Mouse (Mus musculus) heart, embryonic 15.5 days (tissue): Measurements from ENCODE around the gene Gm5416. TPM values are rescaled to one million over a fixed set of nuclear protein-coding genes. Genes with fewer than 3 reads are reported as not detected.
"Not testable (repeated sequence)": the region's sequence is repeated elsewhere in the genome, so short reads cannot be mapped to it uniquely, and the experiment has no call there.

Source experiments
- ATAC-seq: fragments of 200-750 bp; cut with Nextera tagmentation; replicated peaks from 2 replicates; pipeline ENCODE4 v1.8.0; 2017; ENCODE audit warnings: low read depth, moderate TSS enrichment; ENCODE audit not compliant: insufficient number of reproducible peaks, insufficient read depth, low FRiP score
- H3K27ac ChIP-seq: fragments of 300-500 bp; sonication (generic); 2 replicates; pipeline ENCODE4 v1.5.1; 2015; ENCODE audit warnings: mild to moderate bottlenecking, inconsistent platforms
- H3K27me3 ChIP-seq: fragments of 300-500 bp; sonication (generic); 2 replicates; pipeline ENCODE4 v1.6.1; 2015; ENCODE audit warnings: inconsistent platforms
- H3K36me3 ChIP-seq: fragments of 300-500 bp; sonication (generic); 2 replicates; pipeline ENCODE4 v1.6.1; 2015; ENCODE audit warnings: mild to moderate bottlenecking, inconsistent platforms
- H3K4me1 ChIP-seq: fragments of 300-500 bp; sonication (generic); replicated peaks from 2 replicates; pipeline ENCODE4 v1.6.1; 2015; ENCODE audit warnings: inconsistent platforms
- H3K4me2 ChIP-seq: fragments of 300-500 bp; sonication (generic); 2 replicates; pipeline ENCODE4 v1.6.1; 2015; ENCODE audit warnings: inconsistent platforms, mild to moderate bottlenecking, moderate library complexity
- H3K4me3 ChIP-seq: fragments of 300-500 bp; sonication (generic); 2 replicates; pipeline ENCODE4 v1.5.1; 2015; ENCODE audit warnings: mild to moderate bottlenecking, inconsistent platforms
- H3K9ac ChIP-seq: fragments of 300-500 bp; sonication (generic); 2 replicates; pipeline ENCODE4 v1.6.1; 2015; ENCODE audit warnings: mild to moderate bottlenecking, inconsistent platforms
- H3K9me3 ChIP-seq: fragments of 300-500 bp; sonication (generic); replicated peaks from 2 replicates; pipeline ENCODE4 v1.6.1; 2016; ENCODE audit warnings: inconsistent platforms
- WGBS: fragments of 180-500 bp; shearing (Covaris S2); methylation state at CpG from one replicate; pipeline ENCODE4 v1.1.7; 2015; ENCODE audit warnings: mixed read lengths; 5-methylcytosine and 5-hydroxymethylcytosine counted together
- polyA plus RNA-seq: library from polyadenylated mRNA; unstranded; fragments of >200 nt; fragmentation: Nextera tagmentation; extraction: Ambion mirVana; gene quantifications from 2 replicates; pipeline ENCODE4 v1.2.1, GENCODE M21; 2015

The Gm5416 gene
- polyA plus RNA-seq, result not detected in 2 replicates

GRCm38 (mm10) chr16:36209967-36210453 is at the start of gene Gm5416:
TSS of gene Gm5416 (plus strand) at chr16:36210403.
- Histone ChIP-seq H3K36me3 (no peaks in the 10 kb centered on the region), H3K4me2 (no peak within 1 kb of the TSS), H3K27ac (no peak within 1 kb of the TSS), H3K9me3 (no peaks in the 10 kb centered on the region), H3K4me3 (no peak within 1 kb of the TSS), H3K4me1 (no peaks in the 10 kb centered on the region), H3K9ac (no peak within 1 kb of the TSS), H3K27me3 (no peaks in the 10 kb centered on the region)
- no peak for ATAC-seq
- WGBS, result 67% methylated on average over 2 of the region's 2 CpGs

GRCm38 (mm10) chr16:36167841-36168240 is 42.4 kb upstream of the Gm5416 start:
- not testable (repeated sequence) for H3K4me2 ChIP-seq, H3K9ac ChIP-seq, H3K27ac ChIP-seq, H3K36me3 ChIP-seq, H3K9me3 ChIP-seq, H3K27me3 ChIP-seq, H3K4me1 ChIP-seq, H3K4me3 ChIP-seq, ATAC-seq
- WGBS, result 88% methylated on average over 9 of the region's 10 CpGs

- no peak overlapping the region for H3K27ac ChIP-seq
- H3K4me2 ChIP-seq, result no peak overlapping the region
- no peaks in the 10 kb centered on the region for H3K9me3 ChIP-seq
- H3K27me3 ChIP-seq, result no peaks in the 10 kb centered on the region
- H3K36me3 ChIP-seq, result no peaks in the 10 kb centered on the region
- H3K4me3 ChIP-seq, result no peak overlapping the region
- no peak for ATAC-seq
- no peaks in the 10 kb centered on the region for H3K4me1 ChIP-seq
- no peak overlapping the region for H3K9ac ChIP-seq
Observed at GRCm38 (mm10) chr16:36176108-36176507, 34.1 kb upstream of the Gm5416 start.

- WGBS, result 73% methylated on average over 2 of the region's 2 CpGs
Observed at GRCm38 (mm10) chr16:36179910-36180309, 30.3 kb upstream of the Gm5416 start.

GRCm38 (mm10) chr16:36183912-36184311 is 26.3 kb upstream of the Gm5416 start, which contains the start of gene Gm5483:
TSS of gene Gm5483 (plus strand) at chr16:36184212.
- H3K36me3 ChIP-seq, H3K27me3 ChIP-seq, H3K4me3 ChIP-seq, H3K9ac ChIP-seq, H3K27ac ChIP-seq, H3K4me2 ChIP-seq, ATAC-seq, H3K4me1 ChIP-seq, H3K9me3 ChIP-seq: not testable (repeated sequence)
- WGBS, result 65% methylated on average over 4 of the region's 4 CpGs

More at GRCm38 (mm10) chr16:36179910-36180309, 30.3 kb upstream of the Gm5416 start:
- no peaks in the 10 kb centered on the region for H3K36me3 ChIP-seq
- H3K27me3 ChIP-seq, result no peaks in the 10 kb centered on the region
- H3K9ac ChIP-seq, result no peak overlapping the region
- ATAC-seq, result no peak
- no peak overlapping the region for H3K4me2 ChIP-seq
- no peak overlapping the region for H3K27ac ChIP-seq
- no peaks in the 10 kb centered on the region for H3K4me1 ChIP-seq
- no peak overlapping the region for H3K4me3 ChIP-seq
- no peaks in the 10 kb centered on the region for H3K9me3 ChIP-seq

- ATAC-seq, result no peak
- Histone ChIP-seq H3K4me3 (no peak overlapping the region), H3K36me3 (no peaks in the 10 kb centered on the region), H3K9ac (no peak overlapping the region), H3K27me3 (no peaks in the 10 kb centered on the region), H3K4me2 (no peak overlapping the region), H3K27ac (no peak overlapping the region), H3K9me3 (no peaks in the 10 kb centered on the region), H3K4me1 (no peaks in the 10 kb centered on the region)
- WGBS, result 51% methylated on average over 19 of the region's 19 CpGs
Observed at GRCm38 (mm10) chr16:36199226-36199625, 11.0 kb upstream of the Gm5416 start.

GRCm38 (mm10) chr16:36203846-36204245 is 6.4 kb upstream of the Gm5416 start:
- no peak overlapping the region for H3K4me2 ChIP-seq
- H3K27ac ChIP-seq, result no peak overlapping the region
- H3K4me1 ChIP-seq, result no peaks in the 10 kb centered on the region
- no peaks in the 10 kb centered on the region for H3K27me3 ChIP-seq
- no peaks in the 10 kb centered on the region for H3K9me3 ChIP-seq
- H3K4me3 ChIP-seq, result no peak overlapping the region
- no peak overlapping the region for H3K9ac ChIP-seq
- ATAC-seq, result no peak
- H3K36me3 ChIP-seq, result no peaks in the 10 kb centered on the region
- 61% methylated on average over 5 of the region's 5 CpGs for WGBS

GRCm38 (mm10) chr16:36205684-36206083 is 4.5 kb upstream of the Gm5416 start:
- WGBS, result 39% methylated on average over 2 of the region's 2 CpGs
- not testable (repeated sequence) for H3K27ac ChIP-seq, H3K36me3 ChIP-seq, H3K4me1 ChIP-seq, H3K9ac ChIP-seq, H3K27me3 ChIP-seq, H3K4me3 ChIP-seq, ATAC-seq, H3K9me3 ChIP-seq, H3K4me2 ChIP-seq

GRCm38 (mm10) chr16:36221168-36221567 is 11.0 kb downstream of the Gm5416 start, which contains the start of gene 2010005H15Rik:
TSS of gene 2010005H15Rik (plus strand) at chr16:36221468.
- H3K4me3 ChIP-seq, H3K4me2 ChIP-seq, ATAC-seq, H3K27me3 ChIP-seq, H3K27ac ChIP-seq, H3K36me3 ChIP-seq, H3K9me3 ChIP-seq, H3K9ac ChIP-seq, H3K4me1 ChIP-seq: not testable (repeated sequence)
- 84% methylated on average over 7 of the region's 7 CpGs for WGBS

GRCm38 (mm10) chr16:36260585-36260984 is 50.4 kb downstream of the Gm5416 start:
- not testable (repeated sequence) for H3K36me3 ChIP-seq, H3K4me2 ChIP-seq, H3K4me3 ChIP-seq, H3K27me3 ChIP-seq, H3K4me1 ChIP-seq, H3K27ac ChIP-seq, H3K9ac ChIP-seq, H3K9me3 ChIP-seq, ATAC-seq
